Mouse (Mus musculus) spleen, embryonic (tissue): ENCODE results near the gene Plekhg3.

Experiments used
- CTCF ChIA-PET: fragments of 350-600 bp; sonication (Branson Sonifier 250); formaldehyde crosslinking; loops from one replicate; lab custom pipeline; 2022; lab: Charles Lee

Plekhg3 gene

GRCm38 (mm10) chr12:76524915-76525314, 5.8 kb upstream of the Plekhg3 start:
- CTCF ChIA-PET = no interaction called here

GRCm38 (mm10) chr12:76527245-76527881, 3.3 kb upstream of the Plekhg3 start:
- CTCF ChIA-PET = interaction anchor here (0.6 to 1.2 kb wide), 3 partner anchors 10 to 174 kb away, joined by 5 to 7 read pairs (median 5); no protein-coding TSS in a partner anchor

DNA sequence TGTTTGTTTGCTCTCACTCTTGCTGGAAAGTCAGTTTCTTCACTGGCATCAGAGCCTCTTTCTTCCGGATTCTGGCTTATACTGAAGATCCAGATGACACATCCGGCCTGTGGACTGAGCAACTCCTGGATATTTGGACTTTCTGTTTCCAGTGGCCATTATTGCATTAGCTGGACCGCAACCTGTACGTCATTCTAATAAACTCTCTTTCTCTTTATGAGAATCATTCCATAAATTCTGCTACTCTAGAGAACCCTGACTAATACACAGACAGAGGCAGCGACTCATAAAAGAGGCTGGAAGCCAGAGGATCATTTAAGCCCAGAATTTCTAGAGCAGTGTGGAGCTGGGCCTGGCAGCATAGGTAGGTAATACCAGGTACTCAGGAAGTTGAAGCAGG, 1.9 kb upstream of the Plekhg3 start:
- CTCF ChIA-PET = no interaction called here

GRCm38 (mm10) chr12:76531986-76532925, 1.6 kb downstream of the Plekhg3 start:
- CTCF ChIA-PET = interaction anchor here (0.6 kb wide), 1 partner anchor 475 kb away, joined by 6 read pairs; no protein-coding TSS in a partner anchor

- CTCF ChIA-PET = no interaction called here
Measured at GRCm38 (mm10) chr12:76532926-76533376, 2.3 kb downstream of the Plekhg3 start.

DNA sequence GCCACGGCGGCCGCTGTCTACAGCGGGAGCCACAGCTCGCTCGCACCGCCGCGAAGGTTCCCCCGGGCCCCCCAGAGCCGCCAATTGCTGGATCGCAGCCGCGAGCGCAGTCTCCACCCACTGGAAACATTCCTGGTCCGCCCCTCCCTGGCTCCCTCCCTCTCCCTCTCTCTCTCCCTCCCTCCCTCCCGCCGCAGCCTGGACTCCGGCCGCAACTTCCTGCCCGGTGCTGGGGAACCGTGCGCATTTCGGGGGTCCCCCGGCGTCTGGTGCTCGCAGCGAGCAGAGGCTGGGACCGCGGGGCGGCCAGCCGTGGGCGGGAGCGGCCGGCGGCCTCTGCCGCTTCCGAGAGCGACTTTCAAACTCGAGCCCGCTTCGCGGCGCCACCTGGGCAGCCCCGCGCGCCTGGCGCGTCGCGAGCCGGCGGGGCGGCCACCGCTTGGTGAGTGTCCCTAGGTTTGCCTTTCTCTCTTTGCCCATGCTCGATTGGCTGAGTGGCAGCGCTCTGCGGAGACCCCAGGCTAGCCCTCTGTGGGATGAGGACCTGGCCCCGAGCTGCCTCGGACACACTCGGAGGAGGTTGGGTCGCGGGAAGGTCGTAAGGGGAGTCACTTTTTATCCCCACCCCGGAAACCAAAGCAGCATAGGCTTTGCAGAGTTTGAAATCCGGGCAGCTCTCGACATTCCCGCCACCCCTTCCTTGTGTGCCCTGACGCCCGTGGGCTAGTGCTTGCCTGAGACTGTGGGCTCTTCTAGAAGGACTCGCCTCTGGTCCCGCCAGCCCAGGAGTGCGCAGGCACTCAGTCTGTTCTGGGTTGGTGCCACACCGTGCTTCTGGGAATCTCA, 2.9 kb downstream of the Plekhg3 start:
- CTCF ChIA-PET = interaction anchor here (0.8 to 0.9 kb wide), 2 partner anchors 19 to 222 kb away, joined by 3 to 7 read pairs; no protein-coding TSS in a partner anchor

GRCm38 (mm10) chr12:76534233-76534632, 3.5 kb downstream of the Plekhg3 start:
- CTCF ChIA-PET = interaction anchor here (0.8 to 0.9 kb wide), 2 partner anchors 18 to 222 kb away, joined by 3 to 7 read pairs; no protein-coding TSS in a partner anchor

GRCm38 (mm10) chr12:76534641-76535283, 4.1 kb downstream of the Plekhg3 start:
- CTCF ChIA-PET = interaction anchor here (0.9 kb wide), 1 partner anchor 18 kb away, joined by 3 read pairs; no protein-coding TSS in a partner anchor

DNA sequence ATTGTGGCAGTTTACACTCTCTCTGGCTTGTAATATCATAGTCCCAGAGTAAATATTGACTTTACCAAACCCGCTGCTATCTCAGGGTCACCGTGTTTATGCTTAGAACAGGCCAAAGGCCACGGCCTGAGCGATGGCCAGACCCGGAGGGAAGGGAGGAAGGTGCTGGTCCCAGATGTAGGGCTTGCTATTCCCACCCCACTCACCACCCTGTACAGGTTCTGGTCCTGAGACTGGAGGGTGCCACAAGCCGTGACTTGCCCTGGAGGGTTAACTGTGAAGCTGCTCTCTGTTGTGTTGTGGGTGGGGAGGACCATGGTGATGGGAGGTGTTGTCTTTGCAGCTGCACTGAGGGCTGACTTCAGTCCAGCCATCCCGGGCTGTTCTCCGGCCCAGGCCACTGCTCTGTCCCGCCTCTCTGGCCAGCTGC, 4.8 kb downstream of the Plekhg3 start:
- CTCF ChIA-PET = no interaction called here

- CTCF ChIA-PET = interaction anchor here (1.1 kb wide), 1 partner anchor 9 kb away, joined by 7 read pairs; no protein-coding TSS in a partner anchor
Measured at GRCm38 (mm10) chr12:76536591-76537153, 6.0 kb downstream of the Plekhg3 start.

- CTCF ChIA-PET = interaction anchor here (1.1 kb wide), 1 partner anchor 10 kb away, joined by 7 read pairs; no protein-coding TSS in a partner anchor
Measured at GRCm38 (mm10) chr12:76537434-76537833, 6.7 kb downstream of the Plekhg3 start.

DNA sequence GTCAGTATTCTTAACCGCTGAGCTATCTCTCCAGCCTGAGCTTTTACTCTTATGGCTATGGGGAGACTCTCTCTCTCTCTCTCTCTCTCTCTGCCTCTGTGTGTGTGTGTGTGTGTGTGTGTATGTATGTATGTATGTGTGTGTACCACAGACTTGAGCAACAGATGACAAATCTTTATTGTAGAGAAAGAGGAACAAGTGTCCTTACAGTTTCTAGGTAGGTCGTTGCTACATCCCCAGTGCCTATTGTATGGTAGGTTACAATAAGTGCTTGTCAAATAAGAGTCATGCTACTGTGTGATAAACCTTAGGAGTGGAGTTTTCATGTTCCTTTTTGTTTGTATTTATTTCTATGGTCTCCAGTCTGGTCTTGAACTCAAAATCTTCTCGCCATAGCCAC, 9.5 kb downstream of the Plekhg3 start:
- CTCF ChIA-PET = interaction anchor here (0.5 to 0.6 kb wide), 2 partner anchors 19 to 149 kb away, joined by 3 read pairs; no protein-coding TSS in a partner anchor

DNA sequence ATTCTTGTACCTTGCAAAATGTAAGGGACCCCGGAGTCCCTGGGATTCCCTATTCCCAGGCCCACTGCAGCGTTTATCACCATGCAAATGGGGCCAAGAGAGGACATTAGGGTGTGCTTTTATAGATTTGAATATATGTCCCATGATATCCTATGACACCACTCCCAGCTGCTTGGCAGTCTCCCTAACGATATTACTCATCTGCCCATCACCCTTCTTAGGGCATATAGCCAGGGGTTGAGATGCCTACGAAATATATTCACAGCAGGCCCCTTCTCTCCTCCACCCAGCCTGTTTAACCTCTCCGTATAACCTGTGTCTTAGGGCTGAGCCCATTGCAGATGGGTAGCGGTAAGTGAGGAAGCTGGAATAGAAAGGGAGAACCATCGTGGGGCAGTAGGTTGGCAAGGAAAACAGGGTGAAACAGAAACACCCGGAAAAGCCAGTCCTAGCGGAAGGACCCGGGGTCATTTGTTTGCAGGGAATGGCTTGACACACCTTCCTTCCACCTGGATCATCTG, 10.1 kb downstream of the Plekhg3 start:
- CTCF ChIA-PET = no interaction called here

DNA sequence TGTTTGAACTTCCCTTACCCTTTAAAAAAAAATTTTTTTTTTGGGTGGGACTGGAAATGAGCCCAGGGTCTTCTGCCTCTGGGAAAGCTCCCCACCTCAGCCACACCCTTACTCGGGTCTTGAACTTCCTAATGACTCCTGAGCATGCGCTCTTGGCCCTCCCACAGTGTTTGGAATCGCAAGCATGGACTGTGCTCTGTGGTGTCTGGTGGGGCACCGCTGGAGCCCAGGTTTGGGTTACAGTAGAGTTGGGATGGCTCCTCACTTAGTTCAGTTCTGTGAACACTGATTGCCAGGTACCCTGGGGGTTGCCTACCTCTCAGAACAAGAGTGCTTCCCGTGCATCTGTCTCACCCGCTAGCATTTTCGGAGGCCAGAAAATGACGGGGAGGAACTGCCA, 10.8 kb downstream of the Plekhg3 start:
- CTCF ChIA-PET = interaction anchor here (1.2 kb wide), 1 partner anchor 22 kb away, joined by 3 read pairs; no protein-coding TSS in a partner anchor

GRCm38 (mm10) chr12:76541879-76542278, 11.2 kb downstream of the Plekhg3 start:
- CTCF ChIA-PET = interaction anchor here (1.2 kb wide), 1 partner anchor 22 kb away, joined by 3 read pairs; no protein-coding TSS in a partner anchor

DNA sequence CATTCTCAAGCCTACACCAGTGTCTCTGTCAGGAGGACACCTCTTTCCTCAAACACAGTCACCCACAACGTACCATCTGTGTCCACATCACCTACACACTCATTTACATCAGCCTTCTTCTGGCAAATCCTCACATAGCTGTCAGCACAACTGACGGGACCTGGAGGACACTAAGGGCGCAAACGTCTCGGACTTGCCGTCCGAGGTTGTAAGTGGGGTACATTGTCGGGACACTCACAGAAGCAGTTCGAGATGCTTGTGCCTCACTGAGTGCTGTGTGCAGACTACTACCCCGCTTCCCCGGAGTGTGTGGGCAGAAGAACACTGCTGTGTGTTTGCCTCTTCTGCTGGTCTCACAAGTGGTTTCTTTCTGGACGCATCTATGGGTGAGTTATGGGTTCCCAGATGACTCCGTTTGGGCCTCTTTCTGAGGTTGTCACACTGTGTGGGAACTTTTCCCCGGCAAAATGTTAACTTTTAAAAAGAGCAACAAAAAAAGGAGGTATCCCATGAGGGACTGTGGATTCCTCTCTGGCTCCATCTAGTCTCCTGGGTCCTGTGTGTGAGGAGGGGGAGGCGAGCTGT, 15.2 kb downstream of the Plekhg3 start:
- CTCF ChIA-PET = no interaction called here

DNA sequence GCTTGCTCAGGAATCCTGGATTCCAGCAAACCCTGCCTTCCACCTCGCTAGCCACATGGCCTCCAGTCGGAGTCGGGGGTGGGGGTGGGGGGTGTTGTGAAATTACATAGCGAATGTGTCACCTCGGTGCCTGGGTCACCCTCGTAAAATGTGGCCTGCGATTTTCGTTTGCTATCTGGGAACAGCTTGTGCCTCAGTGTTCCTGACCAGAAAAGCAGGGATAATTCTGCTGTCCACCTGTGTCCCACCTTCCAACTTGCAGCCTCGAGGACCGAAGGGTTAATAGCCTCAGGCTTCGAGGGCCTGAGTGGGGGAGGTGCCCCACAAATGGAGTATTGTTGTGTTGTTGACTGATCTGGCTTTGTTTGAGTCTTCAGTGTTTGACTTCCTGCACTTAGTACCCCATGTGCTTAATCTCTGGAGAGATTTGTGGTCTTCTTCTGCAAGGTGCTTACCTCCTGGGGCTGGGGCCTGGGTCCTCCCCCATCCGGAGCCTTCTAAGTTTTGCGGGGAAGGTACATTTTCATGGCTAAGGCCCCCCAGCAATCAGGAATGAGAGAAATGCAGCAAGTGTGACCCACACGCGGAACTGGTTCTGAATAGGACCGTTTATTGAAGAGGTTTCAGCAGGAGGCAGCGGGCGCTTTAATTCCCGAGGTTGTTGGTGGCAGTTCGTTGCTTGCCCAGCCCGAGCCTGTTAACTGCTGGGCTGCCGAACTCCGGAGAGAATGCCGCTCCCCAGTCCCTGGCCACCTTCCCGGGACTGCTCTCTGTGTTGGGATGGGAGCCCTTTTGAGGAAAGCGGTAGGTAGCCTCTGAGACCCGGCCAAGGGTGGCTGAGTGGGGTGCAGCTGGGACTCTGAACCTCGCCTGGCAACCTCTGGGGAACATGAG, 15.9 kb downstream of the Plekhg3 start:
- CTCF ChIA-PET = no interaction called here
